In the genomic region with DNA sequence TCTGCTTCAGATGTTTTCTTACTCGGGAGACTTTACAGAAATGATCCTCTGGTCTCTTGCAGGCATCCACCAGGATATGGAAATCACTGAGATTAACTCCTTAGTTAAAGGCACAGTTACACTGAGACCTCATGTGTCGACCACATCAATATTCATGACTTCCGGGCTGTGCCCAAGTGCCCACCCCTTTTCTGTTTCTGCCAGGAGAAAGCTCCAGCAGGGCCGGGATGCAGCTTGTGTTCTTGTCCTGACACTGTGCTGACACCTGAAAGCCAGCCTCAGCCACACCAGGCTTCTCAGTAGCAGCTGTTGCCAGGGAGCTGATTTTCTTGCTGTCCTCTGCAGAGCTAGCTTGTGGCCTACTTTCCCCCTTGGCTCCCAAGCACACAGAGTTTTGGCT, we compare ENCODE assay signal across 14 mouse cellular contexts.
DNase-seq lines count a peak whose midpoint lies in the region; ATAC-seq and TF ChIP-seq lines count a peak whose summit lies in the region.
"Had no signal": no experiment of that assay in that cellular context is flagged by ENCODE, and none has a peak within 500 bp of the region (broad histone marks: within the 10 kb centered on the region; RNA-seq: fewer than 3 reads in every experiment).

No protein-coding gene starts in this region.

- no peak overlapping the region for H3K27ac ChIP-seq in embryonic facial prominence, embryonic 14.5 days (replicated peaks; ENCODE audit: low read depth, low read length)
- no peak overlapping the region for H3K27ac ChIP-seq in embryonic facial prominence, embryonic 10.5 days (replicated peaks)
- H3K27ac ChIP-seq in forebrain, postnatal 0 days (ENCODE audit: low read depth, low read length) = no peak overlapping the region
- H3K27ac ChIP-seq in midbrain, embryonic 13.5 days = peak overlapping the region; percentile 9; the same call in 1 of the 2 replicates
- H3K27ac ChIP-seq in intestine, embryonic 15.5 days = no peak overlapping the region

- H3K4me1 ChIP-seq in embryonic facial prominence, embryonic 14.5 days (ENCODE audit: control insufficient read depth, insufficient read depth, low read length) = 0 out of 2 replicates have a peak, but pooled peaks cover 3% of the 10 kb centered on the region
- no peaks in the 10 kb centered on the region for H3K4me1 ChIP-seq in embryonic facial prominence, embryonic 10.5 days
- H3K4me1 ChIP-seq in forebrain, postnatal 0 days (ENCODE audit: insufficient read depth) = no peaks in the 10 kb centered on the region
- H3K4me1 ChIP-seq in midbrain, embryonic 13.5 days (replicated peaks) = peaks cover 19% of the 10 kb centered on the region
- no peaks in the 10 kb centered on the region for H3K4me1 ChIP-seq in intestine, embryonic 15.5 days (replicated peaks)

- peak; percentile 26 for DNase-seq in embryonic facial prominence, embryonic 14.5 days (ENCODE audit: low spot score)
- no peak for DNase-seq in embryonic facial prominence, embryonic 10.5 days (ENCODE audit: low spot score)
- peak; percentile 11 for DNase-seq in R1 (ENCODE audit: low read depth, low spot score)
- peak; percentile 43 for DNase-seq in forebrain, postnatal 0 days
- DNase-seq in urinary bladder, postnatal 4 days (ENCODE audit: low spot score in 2 of 2) = no peak
- DNase-seq in layer of hippocampus, adult 11-12 months (ENCODE audit: low spot score) = no peak
- DNase-seq: adrenal gland, postnatal 36 days; cerebellum, adult 11-12 months; heart, adult 18-20 months; kidney, adult 8-10 months had no signal

- TF ChIP-seq CTCF in forebrain, postnatal 0 days (IDR thresholded peaks at IDR 0.05; ENCODE audit: low read depth) = no peak

- no peak for ATAC-seq in embryonic facial prominence, embryonic 14.5 days (ENCODE audit: low read depth)
- ATAC-seq in forebrain, postnatal 0 days = peak; percentile 74
- ATAC-seq in midbrain, embryonic 13.5 days = peak; percentile 92
- ATAC-seq in intestine, embryonic 15.5 days = no peak
- ATAC-seq: lung, postnatal 0 days had no signal

- H3K4me2 ChIP-seq in embryonic facial prominence, embryonic 14.5 days (ENCODE audit: low read depth, low read length) = no peak overlapping the region
- no peak overlapping the region for H3K4me2 ChIP-seq in forebrain, postnatal 0 days (ENCODE audit: low read depth)
- peak overlapping the region; percentile 15; the same call in 1 of the 2 replicates for H3K4me2 ChIP-seq in midbrain, embryonic 13.5 days (replicated peaks)
- no peak overlapping the region for H3K4me2 ChIP-seq in intestine, embryonic 15.5 days (replicated peaks)
- H3K4me2 ChIP-seq: liver, embryonic 11.5 days had no signal

- no peaks in the 10 kb centered on the region for H3K9me3 ChIP-seq in embryonic facial prominence, embryonic 14.5 days (ENCODE audit: control insufficient read depth, low read length)
- H3K9me3 ChIP-seq in embryonic facial prominence, embryonic 10.5 days = no peaks in the 10 kb centered on the region
- H3K9me3 ChIP-seq in forebrain, postnatal 0 days (ENCODE audit: low read length) = no peaks in the 10 kb centered on the region
- H3K9me3 ChIP-seq in midbrain, embryonic 13.5 days = no peaks in the 10 kb centered on the region
- no peaks in the 10 kb centered on the region for H3K9me3 ChIP-seq in intestine, embryonic 15.5 days

- no peaks in the 10 kb centered on the region for H3K27me3 ChIP-seq in embryonic facial prominence, embryonic 14.5 days (replicated peaks; ENCODE audit: control insufficient read depth, insufficient read depth, low read length)
- H3K27me3 ChIP-seq in embryonic facial prominence, embryonic 10.5 days (replicated peaks; ENCODE audit: low read depth, poor library complexity, severe bottlenecking) = no peaks in the 10 kb centered on the region
- H3K27me3 ChIP-seq in forebrain, postnatal 0 days (ENCODE audit: insufficient read depth, low read length) = no peaks in the 10 kb centered on the region
- H3K27me3 ChIP-seq in midbrain, embryonic 13.5 days = peaks cover 4% of the 10 kb centered on the region; the same call in 1 of the 2 replicates
- no peaks in the 10 kb centered on the region for H3K27me3 ChIP-seq in intestine, embryonic 15.5 days (replicated peaks)

- H3K36me3 ChIP-seq in embryonic facial prominence, embryonic 14.5 days (ENCODE audit: control insufficient read depth, insufficient read depth, low read length) = no peaks in the 10 kb centered on the region
- H3K36me3 ChIP-seq in embryonic facial prominence, embryonic 10.5 days (replicated peaks) = no peaks in the 10 kb centered on the region
- no peaks in the 10 kb centered on the region for H3K36me3 ChIP-seq in forebrain, postnatal 0 days (ENCODE audit: insufficient read depth)
- no peaks in the 10 kb centered on the region for H3K36me3 ChIP-seq in midbrain, embryonic 13.5 days
- no peaks in the 10 kb centered on the region for H3K36me3 ChIP-seq in intestine, embryonic 15.5 days

- no peak overlapping the region for H3K4me3 ChIP-seq in embryonic facial prominence, embryonic 14.5 days (ENCODE audit: low read depth, low read length)
- H3K4me3 ChIP-seq in embryonic facial prominence, embryonic 10.5 days = no peak overlapping the region
- H3K4me3 ChIP-seq in forebrain, postnatal 0 days (ENCODE audit: low read depth, low read length) = no peak overlapping the region
- H3K4me3 ChIP-seq in midbrain, embryonic 13.5 days (replicated peaks) = no peak overlapping the region
- H3K4me3 ChIP-seq in intestine, embryonic 15.5 days (replicated peaks) = no peak overlapping the region

- H3K9ac ChIP-seq in embryonic facial prominence, embryonic 14.5 days (ENCODE audit: low read depth, low read length) = no peak overlapping the region
- no peak overlapping the region for H3K9ac ChIP-seq in forebrain, postnatal 0 days
- no peak overlapping the region for H3K9ac ChIP-seq in midbrain, embryonic 13.5 days (replicated peaks)
- no peak overlapping the region for H3K9ac ChIP-seq in intestine, embryonic 15.5 days

- WGBS in embryonic facial prominence, embryonic 14.5 days = 26% methylated on average over 4 of the region's 4 CpGs
- WGBS in embryonic facial prominence, embryonic 10.5 days = 34% methylated on average over 4 of the region's 4 CpGs
- WGBS in forebrain, postnatal 0 days = 12% methylated on average over 4 of the region's 4 CpGs
- WGBS in midbrain, embryonic 13.5 days = 9% methylated on average over 4 of the region's 4 CpGs
- WGBS in intestine, embryonic 15.5 days = 43% methylated on average over 4 of the region's 4 CpGs

Comparison
In these comparisons a context has a peak if more than half of its experiments do, and no peak if none do; other contexts are left out.
1. DNase-seq: peak in embryonic facial prominence, embryonic 14.5 days (single experiment), R1 (single experiment) and forebrain, postnatal 0 days (single experiment); none in embryonic facial prominence, embryonic 10.5 days (single experiment), urinary bladder, postnatal 4 days (0 of 2) and layer of hippocampus, adult 11-12 months (single experiment).
2. ATAC-seq: peak in forebrain, postnatal 0 days (single experiment) and midbrain, embryonic 13.5 days (single experiment); none in embryonic facial prominence, embryonic 14.5 days (single experiment) and intestine, embryonic 15.5 days (single experiment).